Mouse (Mus musculus) heart, embryonic 10.5 days (tissue): ENCODE measurements around the gene Idh3a. TPM values are rescaled to one million over a fixed set of nuclear protein-coding genes. Genes with fewer than 3 reads are reported as not detected.

ENCODE experiments used
- DNase-seq: peaks from one replicate; pipeline ENCODE4 v3.0.0-alpha.2; 2017; ENCODE audit warnings: low spot score
- H3K27ac ChIP-seq: fragments of 300-500 bp; sonication (generic); 2 replicates; pipeline ENCODE4 v1.5.1; 2016; ENCODE audit warnings: mild to moderate bottlenecking
- H3K27me3 ChIP-seq: fragments of 300-500 bp; sonication (generic); 2 replicates; pipeline ENCODE4 v1.6.1; 2016; ENCODE audit warnings: mild to moderate bottlenecking; ENCODE audit not compliant: poor library complexity, insufficient read depth, severe bottlenecking
- H3K36me3 ChIP-seq: fragments of 300-500 bp; sonication (generic); 2 replicates; pipeline ENCODE4 v1.6.1; 2016; ENCODE audit warnings: mild to moderate bottlenecking, moderate library complexity
- H3K4me1 ChIP-seq: fragments of 300-500 bp; sonication (generic); 2 replicates; pipeline ENCODE4 v1.6.1; 2016; ENCODE audit warnings: mild to moderate bottlenecking
- H3K4me3 ChIP-seq: fragments of 300-500 bp; sonication (generic); 2 replicates; pipeline ENCODE4 v1.5.1; 2016; ENCODE audit warnings: mild to moderate bottlenecking, moderate library complexity
- H3K9me3 ChIP-seq: fragments of 300-500 bp; sonication (generic); 2 replicates; pipeline ENCODE4 v1.6.1; 2016; ENCODE audit warnings: mild to moderate bottlenecking, moderate library complexity
- WGBS: fragments of 180-500 bp; shearing (Covaris S2); methylation state at CpG from one replicate; pipeline ENCODE4 v1.1.7; 2016; 5-methylcytosine and 5-hydroxymethylcytosine counted together
- polyA plus RNA-seq: library from polyadenylated mRNA; unstranded; fragments of >200 nt; fragmentation: Nextera tagmentation; extraction: Ambion mirVana; gene quantifications from 2 replicates; pipeline ENCODE4 v1.2.1, GENCODE M21; 2016

The Idh3a gene
- polyA plus RNA-seq, 1 experiment from 2014 or later = 348 TPM

DNA sequence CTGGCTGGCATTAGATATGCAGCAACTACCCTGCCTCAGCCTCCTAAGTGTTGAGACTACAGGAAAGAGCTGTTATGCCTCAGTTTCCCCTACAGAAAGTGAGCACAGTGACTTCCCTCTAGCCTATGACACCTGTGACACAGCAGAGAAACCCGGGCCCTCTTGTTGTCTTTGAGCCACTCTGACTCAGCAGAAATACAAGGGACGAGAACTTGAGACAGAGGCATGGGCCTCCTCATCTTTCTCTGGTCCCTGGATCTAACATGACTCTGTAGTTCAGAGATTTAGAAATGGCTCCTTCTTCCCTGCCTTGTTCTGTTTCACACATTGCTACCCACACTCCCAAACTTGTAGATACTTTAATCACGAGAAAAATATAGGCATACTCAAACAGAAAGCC is 55.4 kb downstream of the Idh3a start:
- 78% methylated on average over 3 of the region's 3 CpGs for WGBS
- Histone ChIP-seq H3K4me1 (peaks cover 14% of the 10 kb centered on the region; the same call in 1 of the 2 replicates), H3K4me3 (no peak overlapping the region), H3K27ac (no peak overlapping the region), H3K36me3 (no peaks in the 10 kb centered on the region), H3K9me3 (no peaks in the 10 kb centered on the region), H3K27me3 (peaks cover 6% of the 10 kb centered on the region; the same call in 1 of the 2 replicates)
- DNase-seq = no peak

DNA sequence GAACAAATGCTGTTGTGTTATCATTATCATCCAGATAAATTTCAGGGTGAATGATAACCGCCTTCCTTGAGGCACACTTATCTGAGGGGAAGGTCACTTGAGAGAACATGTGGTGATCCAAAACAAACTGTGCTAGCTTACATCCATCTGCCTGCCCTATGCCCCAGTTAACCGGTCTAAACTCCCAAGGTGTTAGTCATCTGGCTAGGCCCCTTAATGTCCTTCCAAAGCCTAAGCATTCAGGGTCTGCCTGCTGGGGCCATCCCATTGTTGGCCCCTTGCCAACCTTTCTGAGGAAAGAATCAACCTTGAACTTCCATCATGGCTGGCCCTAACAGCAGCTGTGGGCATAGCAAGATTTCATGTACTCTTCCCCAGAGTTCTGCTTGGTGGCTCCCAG is 56.0 kb downstream of the Idh3a start:
- Histone ChIP-seq H3K4me3 (no peak overlapping the region), H3K9me3 (no peaks in the 10 kb centered on the region), H3K36me3 (no peaks in the 10 kb centered on the region), H3K4me1 (peaks cover 14% of the 10 kb centered on the region; the same call in 1 of the 2 replicates), H3K27ac (no peak overlapping the region), H3K27me3 (peaks cover 11% of the 10 kb centered on the region; the same call in 1 of the 2 replicates)
- no peak for DNase-seq
- 66% methylated on average over 2 of the region's 2 CpGs for WGBS

DNA sequence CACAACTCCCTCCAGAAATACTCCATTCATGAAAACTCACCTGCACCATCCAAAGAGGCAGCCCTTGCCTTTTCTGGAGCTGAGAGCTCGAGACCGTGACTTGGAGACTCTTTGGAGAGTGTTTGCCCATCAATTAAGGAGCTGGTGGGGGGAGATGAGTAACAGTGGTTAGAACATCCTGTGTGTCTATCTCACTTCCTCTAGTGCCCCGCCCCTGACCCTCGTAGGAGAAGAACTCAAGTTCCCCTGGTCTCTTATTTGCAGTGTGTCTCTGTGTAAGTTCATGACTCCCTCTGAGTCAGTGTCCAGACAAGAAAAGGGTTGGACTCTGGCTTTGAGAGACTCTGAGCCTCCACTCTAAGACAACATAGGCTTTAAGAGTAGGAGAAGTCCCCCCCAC is 56.4 kb downstream of the Idh3a start:
- 58% methylated on average over 4 of the region's 4 CpGs for WGBS
- no peak overlapping the region for H3K27ac ChIP-seq
- H3K4me1 ChIP-seq = peaks cover 14% of the 10 kb centered on the region; the same call in 1 of the 2 replicates
- no peak for DNase-seq
- H3K4me3 ChIP-seq = no peak overlapping the region
- no peaks in the 10 kb centered on the region for H3K9me3 ChIP-seq
- H3K36me3 ChIP-seq = no peaks in the 10 kb centered on the region
- H3K27me3 ChIP-seq = peaks cover 12% of the 10 kb centered on the region; the same call in 1 of the 2 replicates

DNA sequence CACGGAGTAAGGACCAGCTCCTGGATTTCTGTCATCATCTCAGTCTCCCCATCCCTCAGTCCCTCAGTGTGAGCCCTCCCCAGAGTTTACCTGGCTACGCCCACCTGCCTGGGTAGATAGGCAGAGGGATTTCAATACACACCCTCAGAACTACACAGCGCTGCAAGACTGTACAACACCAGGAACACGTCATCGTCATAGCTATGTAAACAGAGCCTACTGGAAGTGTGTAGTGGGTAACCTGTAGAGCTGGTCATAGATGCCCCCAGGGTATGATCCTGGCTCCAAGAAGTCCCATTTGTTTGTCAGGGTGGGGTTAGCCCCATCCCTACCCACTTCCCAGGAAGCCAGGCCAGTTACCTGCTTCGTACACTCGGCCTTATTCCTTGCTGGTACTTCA is 57.0 kb downstream of the Idh3a start:
- 90% methylated on average over 7 of the region's 7 CpGs for WGBS
- H3K27ac ChIP-seq = no peak overlapping the region

DNA sequence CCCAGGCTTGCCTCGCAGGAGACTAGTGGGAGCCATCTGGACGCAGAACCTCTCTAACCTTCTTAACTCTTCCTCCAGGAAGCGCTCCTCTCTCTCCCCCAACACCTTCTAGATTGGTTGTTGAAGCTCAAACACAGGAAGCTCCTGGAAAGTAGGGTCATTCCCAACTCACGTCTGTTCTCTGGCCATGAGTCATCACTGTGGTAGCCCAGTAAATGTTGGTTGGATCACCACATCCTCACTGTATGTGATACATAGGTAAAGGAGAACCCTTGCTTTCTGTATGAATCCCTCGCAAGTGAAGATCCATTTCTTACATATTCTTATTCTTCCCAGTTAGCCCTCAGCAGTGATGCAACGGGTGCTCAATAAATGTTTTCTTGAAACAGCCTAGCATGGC is 59.4 kb downstream of the Idh3a start:
- WGBS = 76% methylated on average over 6 of the region's 6 CpGs
- Histone ChIP-seq H3K4me3 (no peak overlapping the region), H3K27ac (no peak overlapping the region), H3K27me3 (peaks cover 12% of the 10 kb centered on the region; the same call in 1 of the 2 replicates), H3K4me1 (0 out of 2 replicates have a peak, but pooled peaks cover 5% of the 10 kb centered on the region), H3K36me3 (no peaks in the 10 kb centered on the region), H3K9me3 (no peaks in the 10 kb centered on the region)
- no peak for DNase-seq

More for the DNA sequence above, 57.0 kb downstream of the Idh3a start:
- H3K4me1 ChIP-seq = peaks cover 10% of the 10 kb centered on the region; the same call in 1 of the 2 replicates
- peaks cover 12% of the 10 kb centered on the region; the same call in 1 of the 2 replicates for H3K27me3 ChIP-seq
- no peaks in the 10 kb centered on the region for H3K36me3 ChIP-seq
- no peak overlapping the region for H3K4me3 ChIP-seq
- DNase-seq = no peak
- H3K9me3 ChIP-seq = no peaks in the 10 kb centered on the region

DNA sequence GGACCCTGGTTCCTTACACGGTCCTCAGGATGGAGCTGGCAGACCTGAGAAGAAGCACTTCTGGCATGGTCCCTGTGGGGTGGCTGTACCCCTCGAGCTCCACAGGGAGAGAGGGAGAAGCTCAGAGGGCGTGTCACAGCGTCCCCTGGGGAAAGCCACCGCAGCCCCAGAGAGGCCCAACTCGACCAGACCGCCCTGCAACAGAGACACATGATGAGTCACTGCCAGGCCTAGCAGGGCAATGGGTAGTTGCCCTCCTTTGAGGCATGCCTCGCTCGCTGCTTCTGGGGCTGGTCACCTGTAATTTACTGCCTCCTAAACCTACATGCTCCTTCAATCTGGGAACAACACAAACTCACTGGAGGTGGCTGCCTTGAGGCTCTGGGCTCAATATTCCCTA is 60.1 kb downstream of the Idh3a start:
- Histone ChIP-seq H3K27me3 (peaks cover 12% of the 10 kb centered on the region; the same call in 1 of the 2 replicates), H3K27ac (no peak overlapping the region), H3K36me3 (no peaks in the 10 kb centered on the region), H3K4me3 (no peak overlapping the region), H3K9me3 (no peaks in the 10 kb centered on the region), H3K4me1 (0 out of 2 replicates have a peak, but pooled peaks cover 5% of the 10 kb centered on the region)
- DNase-seq = no peak
- WGBS = 68% methylated on average over 9 of the region's 9 CpGs

DNA sequence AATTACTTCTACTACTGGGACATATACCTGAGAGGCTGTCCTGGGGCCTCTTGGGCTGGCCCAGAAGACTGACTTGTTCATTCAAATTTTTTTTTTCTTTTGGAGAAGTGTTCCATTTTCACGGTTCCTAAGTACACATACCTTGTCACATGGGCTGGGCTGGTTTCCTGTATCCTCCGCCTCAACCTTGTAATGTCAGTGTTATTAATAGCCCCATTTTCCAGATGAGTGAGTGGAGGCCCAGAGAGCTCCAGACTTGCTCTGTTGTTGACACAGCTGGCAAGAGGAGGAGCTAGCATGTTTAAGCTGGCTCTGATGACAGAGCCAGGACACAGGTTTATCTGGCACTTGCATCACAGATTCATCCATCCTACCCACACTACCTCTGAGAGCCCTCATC is 61.3 kb downstream of the Idh3a start:
- DNase-seq = no peak
- Histone ChIP-seq H3K36me3 (no peaks in the 10 kb centered on the region), H3K27me3 (peaks cover 12% of the 10 kb centered on the region; the same call in 1 of the 2 replicates), H3K27ac (no peak overlapping the region), H3K4me3 (no peak overlapping the region), H3K9me3 (no peaks in the 10 kb centered on the region), H3K4me1 (0 out of 2 replicates have a peak, but pooled peaks cover under 1% of the 10 kb centered on the region)
- WGBS = 67% methylated on average over 2 of the region's 2 CpGs

DNA sequence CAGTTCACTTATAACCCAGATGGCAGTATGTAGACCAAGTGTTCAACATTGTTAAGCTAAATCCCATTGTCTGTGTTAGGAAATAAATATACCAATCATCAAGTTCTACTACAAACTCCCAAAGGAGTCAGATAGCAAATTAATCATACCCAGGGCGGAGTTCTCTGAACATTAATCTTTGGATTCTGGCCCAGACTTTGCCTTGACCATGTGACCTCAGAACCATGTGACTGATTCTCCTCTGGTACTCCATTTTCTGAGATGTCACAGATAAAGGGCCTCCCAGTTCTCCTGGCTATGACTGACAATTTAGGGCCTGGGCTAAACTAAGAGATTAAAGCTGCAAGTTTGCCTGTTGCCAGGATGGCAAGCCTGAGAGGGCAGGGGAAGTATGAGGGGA is 63.2 kb downstream of the Idh3a start:
- no peaks in the 10 kb centered on the region for H3K9me3 ChIP-seq
- no peak for DNase-seq
- 91% methylated on average over 1 of the region's 1 CpGs for WGBS
- no peaks in the 10 kb centered on the region for H3K4me1 ChIP-seq
- H3K27ac ChIP-seq = no peak overlapping the region
- peaks cover 12% of the 10 kb centered on the region; the same call in 1 of the 2 replicates for H3K27me3 ChIP-seq
- H3K4me3 ChIP-seq = no peak overlapping the region
- H3K36me3 ChIP-seq = no peaks in the 10 kb centered on the region

DNA sequence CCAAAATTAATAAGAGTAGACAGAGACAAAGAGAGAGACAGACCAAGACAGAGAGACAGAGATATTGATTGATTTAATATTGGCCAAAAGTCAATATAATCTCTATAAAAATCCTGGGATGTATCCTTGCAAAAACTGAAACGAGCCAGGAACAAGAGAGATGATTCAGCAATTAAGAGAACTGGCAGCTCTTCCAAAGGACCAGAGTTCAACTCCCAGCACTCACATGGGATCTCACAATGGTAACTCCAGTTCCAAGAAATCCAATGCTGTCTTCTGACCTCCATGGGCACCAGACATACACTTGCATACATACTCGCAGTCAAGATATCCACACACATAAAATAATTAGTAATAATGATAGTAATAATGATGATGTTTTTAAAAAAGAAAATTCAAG is 66.6 kb downstream of the Idh3a start:
- Histone ChIP-seq H3K36me3 (no peaks in the 10 kb centered on the region), H3K4me3 (no peak overlapping the region), H3K27me3 (no peaks in the 10 kb centered on the region), H3K27ac (no peak overlapping the region), H3K4me1 (no peaks in the 10 kb centered on the region), H3K9me3 (no peaks in the 10 kb centered on the region)
- DNase-seq = no peak
- 68% methylated on average over 2 of the region's 2 CpGs for WGBS

Other genes starting within 250 kb of the Idh3a start
- 6.4 TPM in 2 replicates for gene Dmxl2, start 84.7 kb upstream of the Idh3a start, polyA plus RNA-seq
- not detected in 2 replicates for gene Sh2d7, start 47.4 kb upstream of the Idh3a start, polyA plus RNA-seq
- 2.9 and 5.5 TPM in 2 replicates for gene Cib2, start 26.1 kb upstream of the Idh3a start, polyA plus RNA-seq
- 0.27 and 0.48 TPM in 2 replicates for gene Acsbg1, start 75.5 kb downstream of the Idh3a start, polyA plus RNA-seq
- 9.7 and 16.3 TPM in 2 replicates for gene Dnaja4, start 112.5 kb downstream of the Idh3a start, polyA plus RNA-seq
- 130 and 151 TPM in 2 replicates for gene Wdr61, start 148.2 kb downstream of the Idh3a start, polyA plus RNA-seq
- gene Crabp1, start 178.4 kb downstream of the Idh3a start, polyA plus RNA-seq = 63.7 and 204 TPM in 2 replicates